Mouse (Mus musculus) bone marrow, adult 2 months (tissue): ENCODE measurements around the gene Grin2c. TPM values are rescaled to one million over a fixed set of nuclear protein-coding genes. Genes with fewer than 3 reads are reported as not detected.

Experiments used
- H3K27ac ChIP-seq: fragments of 200-500 bp; 2 replicates; pipeline ENCODE4 v1.5.1; 2012; ENCODE audit warnings: low read depth, mild to moderate bottlenecking, control low read depth, inconsistent platforms, low read length; ENCODE audit not compliant: control insufficient read depth, poor library complexity, insufficient read depth
- H3K4me1 ChIP-seq: fragments of 200-500 bp; 2 replicates; pipeline ENCODE4 v1.6.1; 2011; ENCODE audit warnings: low read length; ENCODE audit not compliant: control insufficient read depth, insufficient read depth
- H3K4me3 ChIP-seq: fragments of 200-500 bp; replicated peaks from 2 replicates; pipeline ENCODE3; 2011; ENCODE audit warnings: mild to moderate bottlenecking, low read depth, low read length, control low read depth; ENCODE audit not compliant: control insufficient read depth
- CTCF ChIP-seq: fragments of 200-500 bp; IDR thresholded peaks from 2 replicates; pipeline ENCODE4 v1.5.1; 2011; ENCODE audit warnings: low read length, control low read depth; ENCODE audit not compliant: control insufficient read depth, insufficient read depth
- POLR2A ChIP-seq: fragments of 200-500 bp; IDR thresholded peaks from 2 replicates; pipeline ENCODE4 v1.6.1; 2011; ENCODE audit warnings: low read depth, mild to moderate bottlenecking, control low read depth, low read length, borderline replicate concordance; ENCODE audit not compliant: control insufficient read depth
- WGBS: fragments of 180-500 bp; shearing (Covaris S2); methylation state at CpG from one replicate; pipeline ENCODE4 v1.1.7; 2018; 5-methylcytosine and 5-hydroxymethylcytosine counted together
- polyA plus RNA-seq: library from polyadenylated mRNA; stranded (reverse); fragments of >200 nt; gene quantifications from 2 replicates; pipeline ENCODE4 v1.2.4, GENCODE M21; 2011; ENCODE audit warnings: low replicate concordance; ENCODE audit not compliant: missing spikeins, insufficient read depth, insufficient read length

Grin2c gene
- polyA plus RNA-seq, 1 experiment = not detected

GRCm38 (mm10) chr11:115288305-115288704, 21.3 kb upstream of the Grin2c start:
- Histone ChIP-seq H3K4me3 (no peak overlapping the region), H3K4me1 (peaks cover 6% of the 10 kb centered on the region; the same call in 1 of the 2 replicates), H3K27ac (no peak overlapping the region)
- WGBS = 83% methylated on average over 2 of the region's 2 CpGs
- TF ChIP-seq CTCF = no peak
- no peak for TF ChIP-seq POLR2A

GRCm38 (mm10) chr11:115287386-115287785, 20.3 kb upstream of the Grin2c start:
- Histone ChIP-seq H3K27ac (no peak overlapping the region), H3K4me1 (peaks cover 6% of the 10 kb centered on the region; the same call in 1 of the 2 replicates), H3K4me3 (no peak overlapping the region)
- WGBS = 84% methylated on average over 5 of the region's 5 CpGs
- TF ChIP-seq CTCF = no peak
- no peak for TF ChIP-seq POLR2A

DNA sequence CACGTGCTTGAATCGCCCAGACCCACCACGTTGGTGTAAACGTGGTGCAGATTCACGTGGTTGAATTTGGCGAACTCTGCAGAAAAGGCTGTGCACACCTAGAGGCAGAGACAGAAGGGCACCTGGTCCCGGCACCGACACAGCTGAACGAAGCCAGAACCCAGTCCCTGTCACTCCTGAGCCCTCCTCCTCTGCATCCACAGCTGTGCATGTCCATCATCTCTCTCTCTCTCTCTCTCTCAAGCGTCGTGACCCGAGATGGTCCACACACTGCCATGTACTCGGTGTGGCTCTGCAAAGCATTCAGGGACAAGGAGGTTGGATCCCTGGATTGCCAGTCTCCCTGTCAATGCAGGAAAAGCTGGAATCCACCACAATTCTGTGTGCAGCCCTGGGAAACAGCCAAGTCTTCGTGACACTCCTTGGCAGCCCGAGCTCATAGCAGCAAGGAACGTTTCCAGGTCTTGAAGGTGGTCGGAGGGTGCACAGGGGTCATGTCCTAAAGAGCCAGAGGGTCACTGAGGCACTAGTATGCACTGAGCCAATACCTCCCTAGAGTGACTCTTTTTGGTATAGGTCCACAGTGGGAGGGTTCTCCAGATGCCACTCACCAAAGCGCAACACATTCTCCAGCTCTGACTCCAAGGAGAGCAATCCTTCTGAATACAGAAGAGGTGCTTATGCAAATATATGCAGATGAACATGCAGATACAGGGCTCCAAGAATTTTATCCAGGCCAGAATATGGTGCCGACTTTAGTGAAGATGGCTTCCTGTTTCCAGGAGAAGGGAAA, 19.4 kb upstream of the Grin2c start:
- TF ChIP-seq CTCF (no peak), POLR2A (no peak)
- H3K27ac ChIP-seq = no peak overlapping the region
- 72% methylated on average over 19 of the region's 19 CpGs for WGBS

GRCm38 (mm10) chr11:115285282-115285681, 18.2 kb upstream of the Grin2c start:
- peaks cover 6% of the 10 kb centered on the region; the same call in 1 of the 2 replicates for H3K4me1 ChIP-seq
- peak overlapping the region; percentile 40 for H3K4me3 ChIP-seq
- TF ChIP-seq CTCF (no peak), POLR2A (no peak)
- peak overlapping the region; percentile 71 for H3K27ac ChIP-seq
- WGBS = 6% methylated on average over 4 of the region's 4 CpGs

More for the DNA sequence above, 19.4 kb upstream of the Grin2c start:
- H3K4me1 ChIP-seq = peaks cover 6% of the 10 kb centered on the region; the same call in 1 of the 2 replicates
- H3K4me3 ChIP-seq = no peak overlapping the region

DNA sequence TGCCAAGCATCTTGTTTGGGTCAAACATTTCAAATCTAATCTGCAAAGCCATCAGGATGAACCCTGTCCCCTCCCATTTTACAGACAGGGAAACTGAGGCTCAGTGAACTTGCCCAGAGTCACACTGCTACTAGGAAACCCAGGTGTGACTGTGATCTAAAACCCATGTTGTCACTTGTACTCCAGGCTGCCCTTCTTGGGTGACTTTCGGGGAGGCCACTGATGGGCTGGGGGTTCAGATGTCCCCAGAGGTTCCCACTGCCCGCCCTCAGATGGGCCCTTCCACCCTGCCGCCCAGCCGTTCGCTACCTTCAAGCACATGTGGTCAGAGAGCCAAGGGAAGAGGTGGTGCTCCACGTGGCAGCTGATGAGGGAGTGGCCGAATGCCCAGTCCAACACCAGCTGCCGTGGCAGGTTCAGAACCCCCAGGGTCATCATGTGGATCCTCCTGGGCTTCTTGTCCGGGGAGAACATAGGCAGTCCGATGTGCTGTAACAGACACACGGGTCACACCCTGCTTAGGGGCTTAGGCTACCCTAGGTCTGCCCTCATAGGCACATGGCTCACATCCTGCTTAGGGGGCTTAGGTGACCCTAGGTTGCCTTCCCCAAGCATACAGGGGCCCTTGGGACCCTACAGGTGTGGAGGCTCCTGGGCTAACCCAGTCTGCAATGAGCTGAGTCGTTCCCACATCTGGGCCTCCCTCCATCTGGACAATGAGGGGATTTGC, 17.0 kb upstream of the Grin2c start:
- 81% methylated on average over 12 of the region's 12 CpGs for WGBS

GRCm38 (mm10) chr11:115283486-115283765, 16.4 kb upstream of the Grin2c start:
- TF ChIP-seq CTCF = no peak
- TF ChIP-seq POLR2A = no peak
- Histone ChIP-seq H3K27ac (no peak overlapping the region), H3K4me3 (no peak overlapping the region), H3K4me1 (peaks cover 6% of the 10 kb centered on the region; the same call in 1 of the 2 replicates)
- WGBS = 78% methylated on average over 9 of the region's 9 CpGs

More for the DNA sequence above, 17.0 kb upstream of the Grin2c start:
- TF ChIP-seq POLR2A (no peak), CTCF (no peak)
- Histone ChIP-seq H3K4me1 (peaks cover 6% of the 10 kb centered on the region; the same call in 1 of the 2 replicates), H3K27ac (no peak overlapping the region), H3K4me3 (no peak overlapping the region)

DNA sequence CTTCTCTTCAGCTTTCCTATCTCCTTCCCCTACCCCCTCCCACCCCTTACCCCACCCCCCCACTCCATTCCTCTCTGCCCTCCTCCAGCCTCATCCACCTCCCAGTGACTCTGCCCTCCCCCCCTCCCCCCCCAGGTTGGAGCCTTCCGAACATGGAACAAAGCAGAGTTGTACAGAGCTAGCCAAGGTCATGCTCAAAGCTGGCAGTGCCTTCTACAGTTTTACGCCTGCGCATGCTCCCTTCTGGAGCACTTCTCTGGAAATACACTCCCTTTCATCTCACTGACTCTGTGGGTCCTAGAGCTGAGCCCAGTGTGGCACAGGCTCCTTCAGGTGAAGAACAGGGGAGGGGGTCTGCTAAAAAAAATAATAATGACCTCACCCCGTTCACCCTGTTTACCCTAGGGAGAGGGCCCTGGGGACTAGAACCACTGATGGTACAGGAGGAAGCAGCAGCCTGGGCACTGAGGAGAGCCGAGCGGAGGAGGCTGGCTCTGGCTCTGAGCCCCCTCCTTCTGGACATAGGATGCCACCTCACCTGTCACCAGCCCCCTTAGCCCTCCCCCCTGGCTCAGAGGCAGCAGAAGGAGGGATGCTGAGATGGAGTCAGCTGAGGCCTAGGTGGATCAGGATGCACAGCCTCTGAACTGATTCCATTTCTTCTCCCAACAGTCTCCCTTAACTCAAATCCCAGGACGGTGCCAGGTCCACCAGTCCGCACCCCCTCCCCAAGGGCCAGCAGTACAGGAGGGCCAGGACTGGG, 15.9 kb upstream of the Grin2c start:
- Histone ChIP-seq H3K4me3 (no peak overlapping the region), H3K27ac (no peak overlapping the region), H3K4me1 (peaks cover 6% of the 10 kb centered on the region; the same call in 1 of the 2 replicates)
- WGBS = 90% methylated on average over 8 of the region's 8 CpGs
- TF ChIP-seq CTCF (no peak), POLR2A (no peak)

- WGBS = 75% methylated on average over 8 of the region's 8 CpGs
- TF ChIP-seq POLR2A (no peak), CTCF (no peak)
- H3K27ac ChIP-seq = no peak overlapping the region
- no peak overlapping the region for H3K4me3 ChIP-seq
- H3K4me1 ChIP-seq = peaks cover 6% of the 10 kb centered on the region; the same call in 1 of the 2 replicates
Observed at GRCm38 (mm10) chr11:115282295-115282694, 15.3 kb upstream of the Grin2c start.
